Mouse (Mus musculus) cerebellum, adult (tissue): ENCODE data around the gene C530008M17Rik.
A peak's percentile ranks its signal among the peaks of the same experiment; 100 is the strongest.

Experiments used
- ATAC-seq: cut with Nextera tagmentation; 2 replicates; pipeline ENCODE4 v1.9.2; 2017; ENCODE audit warnings: mild to moderate bottlenecking, moderate library complexity, mixed read lengths; ENCODE audit not compliant: insufficient number of reproducible peaks, low FRiP score, low TSS enrichment

Gene C530008M17Rik

DNA sequence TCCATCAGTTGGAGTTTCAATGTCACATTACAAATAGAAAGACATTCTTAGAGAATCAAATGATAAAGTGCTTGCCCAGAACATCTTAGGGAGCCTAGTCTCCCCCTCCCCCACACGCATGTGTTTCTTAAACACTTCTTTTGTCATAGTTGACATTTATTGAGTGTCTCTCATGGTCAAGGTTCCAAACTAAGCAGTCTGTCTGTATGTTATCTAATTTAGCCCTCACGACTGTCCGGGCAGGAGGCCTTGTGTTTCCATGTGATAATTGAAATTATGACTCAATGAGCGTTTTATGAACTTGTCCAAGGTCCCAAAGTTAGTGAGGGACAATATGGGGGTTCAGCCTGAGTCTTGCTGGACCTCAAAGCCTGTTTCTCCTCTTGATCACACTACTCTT, 5.0 kb downstream of the C530008M17Rik start:
- no peak for ATAC-seq

DNA sequence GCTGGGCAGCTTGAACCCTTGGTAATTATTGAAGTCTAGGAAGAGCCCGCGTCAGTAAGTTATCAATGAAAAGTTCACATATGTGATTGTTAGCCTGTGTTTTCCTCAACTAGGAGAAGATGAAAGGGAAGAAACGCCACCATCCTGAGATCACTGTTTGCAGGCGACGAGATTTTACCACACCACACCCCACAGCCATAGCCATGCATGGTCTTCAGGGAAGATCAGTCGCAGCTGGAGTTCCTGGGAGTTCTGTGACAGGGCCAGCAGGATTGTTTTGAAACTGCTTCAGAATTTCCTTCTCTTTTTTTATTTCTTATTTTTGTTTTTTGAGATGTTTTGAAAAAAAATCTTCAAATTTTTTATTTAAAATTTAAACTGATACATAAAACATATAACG, 8.6 kb downstream of the C530008M17Rik start:
- no peak for ATAC-seq

DNA sequence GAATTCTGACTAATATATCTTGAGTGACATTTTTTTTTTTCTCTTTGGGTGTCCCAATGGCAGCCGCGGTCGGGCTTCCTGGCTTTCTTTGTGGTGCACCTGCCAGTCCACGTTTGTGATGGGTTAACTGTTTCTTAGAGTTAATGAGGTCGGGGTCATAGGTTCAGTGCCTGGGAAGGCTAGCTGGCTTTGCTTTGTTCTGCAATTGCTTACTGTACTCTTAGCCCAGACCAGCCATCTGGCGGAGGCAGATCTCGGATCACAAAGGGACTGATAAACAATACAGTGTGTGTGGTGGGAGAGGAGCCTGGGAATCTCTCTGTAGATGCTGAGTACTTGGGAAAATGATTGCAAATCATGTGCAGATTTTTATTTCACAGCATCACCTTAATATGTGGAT, 9.1 kb downstream of the C530008M17Rik start:
- ATAC-seq = no peak

DNA sequence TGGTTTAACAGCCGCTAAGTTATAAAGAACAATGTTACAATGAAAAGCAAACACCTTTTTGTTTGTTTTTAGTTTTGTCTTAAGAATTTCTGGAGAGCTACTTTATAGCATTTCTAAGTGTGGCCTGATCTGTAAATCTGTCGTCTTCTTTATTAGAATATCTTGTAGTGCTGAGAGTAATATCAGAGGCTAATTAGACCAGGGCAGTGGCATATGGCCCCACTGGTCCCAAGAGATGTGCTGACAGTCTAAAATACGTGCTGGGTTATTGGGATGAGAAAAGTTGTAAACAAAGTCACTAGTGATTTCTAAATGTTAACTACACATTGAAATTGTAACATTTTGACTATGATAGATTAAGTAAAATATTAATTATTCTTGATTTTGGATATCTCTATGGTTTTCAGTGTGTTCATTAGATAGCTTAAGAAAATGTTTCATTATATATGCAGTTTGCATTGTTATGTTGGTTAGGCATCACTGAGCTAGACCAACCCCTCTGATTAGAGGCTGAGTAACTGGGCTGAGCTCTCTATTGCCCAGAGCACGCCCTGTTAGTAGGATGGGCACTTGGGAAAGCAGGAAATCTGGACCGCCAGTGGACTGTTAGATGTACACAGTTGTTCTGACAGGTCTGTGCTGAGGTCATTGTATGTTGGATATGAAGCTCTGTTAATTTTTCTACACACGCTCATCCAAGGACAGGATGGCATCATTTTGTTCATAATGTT, 9.9 kb downstream of the C530008M17Rik start:
- no peak for ATAC-seq

DNA sequence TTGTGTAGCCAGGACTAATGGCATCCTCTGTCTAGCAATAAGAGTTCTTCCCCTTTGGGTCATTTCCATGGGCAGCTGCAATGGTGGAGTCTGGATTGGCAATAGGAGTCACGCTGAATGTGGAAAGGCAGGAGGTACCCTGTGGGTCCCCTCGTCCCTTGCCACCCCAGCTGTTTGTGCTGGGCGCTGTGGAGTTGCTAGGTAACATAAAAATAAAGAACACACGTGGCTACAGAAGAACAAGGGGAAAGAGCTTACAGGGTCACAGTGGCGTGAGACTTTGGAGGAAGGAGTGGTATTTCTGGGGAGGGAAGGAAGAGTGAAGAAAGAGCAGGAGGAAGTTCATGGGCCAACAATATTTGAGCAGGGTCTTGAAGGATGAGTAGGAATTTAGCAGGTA, 11.8 kb downstream of the C530008M17Rik start:
- ATAC-seq = no peak

DNA sequence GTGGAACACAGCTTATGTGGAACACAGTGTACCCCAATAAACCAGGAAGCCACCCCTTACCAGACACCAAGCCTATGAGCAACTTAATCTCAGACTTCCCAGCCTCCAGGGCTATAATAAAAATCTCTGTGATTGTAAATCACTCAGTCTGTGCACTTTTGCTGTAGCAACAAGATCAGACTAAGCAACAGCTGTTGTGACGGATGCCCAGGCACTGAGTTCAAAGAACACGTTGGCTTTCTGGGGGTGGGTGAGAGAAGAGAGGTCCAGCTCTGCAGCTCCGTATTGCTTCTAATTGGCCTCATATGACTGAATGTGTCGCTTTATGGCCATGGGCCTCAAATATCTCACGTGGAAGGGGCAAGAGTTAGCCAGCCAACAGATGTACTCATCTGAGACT, 12.2 kb downstream of the C530008M17Rik start:
- no peak for ATAC-seq

DNA sequence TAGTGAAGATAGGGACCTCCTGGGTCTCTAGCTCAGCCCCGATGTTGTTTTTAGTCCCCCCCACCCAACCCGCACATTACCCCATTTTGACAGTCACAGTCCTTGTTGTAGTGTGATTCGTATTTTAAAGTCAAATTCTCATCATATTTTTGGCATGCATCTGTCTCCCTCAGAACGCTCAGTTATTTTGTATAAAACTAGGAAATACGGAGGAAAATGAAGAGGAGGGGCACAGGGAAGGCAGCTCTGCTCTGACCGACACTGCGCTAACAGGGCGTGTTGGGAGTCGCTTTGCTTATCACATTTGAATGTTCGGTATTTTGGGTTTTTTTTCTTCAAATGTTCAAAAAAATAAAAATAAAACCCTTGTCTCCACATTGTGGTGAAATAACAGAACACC, 13.9 kb downstream of the C530008M17Rik start:
- no peak for ATAC-seq

DNA sequence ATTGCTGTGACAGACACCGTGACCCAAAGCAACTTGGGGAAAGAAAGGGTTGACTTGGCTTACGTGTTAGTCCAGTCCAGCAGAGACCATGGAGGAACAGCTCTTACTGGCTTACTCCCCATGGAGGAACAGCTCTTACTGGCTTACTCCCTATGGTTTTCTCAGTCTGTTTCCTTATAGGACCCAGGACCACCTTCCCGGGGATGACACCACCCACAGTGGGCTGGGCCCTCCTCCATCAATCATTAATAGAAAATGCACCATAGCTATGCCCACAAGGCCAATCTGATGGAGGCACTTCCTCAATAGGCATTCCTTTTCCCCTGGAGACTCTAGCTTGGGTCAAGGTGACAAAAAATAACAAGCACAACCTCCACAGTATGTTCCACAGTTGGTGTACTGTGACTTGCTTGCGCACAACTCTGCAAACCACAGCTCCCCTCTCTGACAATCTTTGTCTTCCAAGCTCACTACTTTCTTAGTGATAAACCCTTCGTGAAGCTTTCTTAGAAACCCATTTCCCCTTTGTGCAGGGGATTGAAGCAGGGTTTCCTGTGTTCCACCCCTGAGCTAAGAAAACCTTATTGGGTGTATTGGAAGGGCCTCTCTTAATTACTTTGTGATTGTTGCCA, 17.8 kb downstream of the C530008M17Rik start:
- no peak for ATAC-seq

DNA sequence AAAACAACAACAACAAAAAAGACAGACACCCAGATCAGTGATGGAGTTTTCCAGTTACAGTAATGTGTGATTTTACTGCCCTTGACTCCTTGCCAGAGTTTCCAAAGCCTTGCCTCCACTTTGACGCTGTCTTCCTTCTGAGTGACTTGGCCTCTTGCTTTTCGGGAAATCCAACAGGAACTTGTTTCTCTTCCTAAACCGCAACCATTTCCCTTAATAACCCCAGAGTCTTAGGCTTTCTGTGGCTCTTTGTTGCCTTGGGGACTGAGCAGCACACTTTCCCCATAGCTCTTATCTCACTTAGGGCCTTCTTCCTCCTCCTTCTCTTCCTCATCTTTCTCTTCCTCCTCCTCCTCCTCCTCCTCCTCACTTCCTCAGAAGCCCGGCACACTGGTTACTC, 19.1 kb downstream of the C530008M17Rik start:
- no peak for ATAC-seq

DNA sequence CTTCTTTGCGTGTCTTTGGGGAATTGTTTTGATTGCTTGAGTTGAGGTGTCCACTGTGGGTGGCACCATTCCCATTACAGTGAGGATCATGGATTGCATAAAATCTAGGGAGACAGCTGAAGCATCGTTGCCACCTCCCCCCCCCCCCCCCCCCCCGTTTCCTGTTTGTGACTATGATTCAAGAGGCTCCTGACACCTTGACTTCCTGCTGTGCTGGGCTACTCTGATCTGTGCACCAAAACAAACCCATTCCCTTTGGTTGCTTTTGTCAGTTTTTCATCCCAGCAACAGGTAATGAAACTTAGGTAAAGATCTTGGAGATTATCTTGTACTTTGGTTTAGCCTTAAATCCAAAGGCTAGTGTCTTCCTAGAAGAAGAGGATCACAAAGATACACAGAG, 24.6 kb downstream of the C530008M17Rik start:
- ATAC-seq = no peak

DNA sequence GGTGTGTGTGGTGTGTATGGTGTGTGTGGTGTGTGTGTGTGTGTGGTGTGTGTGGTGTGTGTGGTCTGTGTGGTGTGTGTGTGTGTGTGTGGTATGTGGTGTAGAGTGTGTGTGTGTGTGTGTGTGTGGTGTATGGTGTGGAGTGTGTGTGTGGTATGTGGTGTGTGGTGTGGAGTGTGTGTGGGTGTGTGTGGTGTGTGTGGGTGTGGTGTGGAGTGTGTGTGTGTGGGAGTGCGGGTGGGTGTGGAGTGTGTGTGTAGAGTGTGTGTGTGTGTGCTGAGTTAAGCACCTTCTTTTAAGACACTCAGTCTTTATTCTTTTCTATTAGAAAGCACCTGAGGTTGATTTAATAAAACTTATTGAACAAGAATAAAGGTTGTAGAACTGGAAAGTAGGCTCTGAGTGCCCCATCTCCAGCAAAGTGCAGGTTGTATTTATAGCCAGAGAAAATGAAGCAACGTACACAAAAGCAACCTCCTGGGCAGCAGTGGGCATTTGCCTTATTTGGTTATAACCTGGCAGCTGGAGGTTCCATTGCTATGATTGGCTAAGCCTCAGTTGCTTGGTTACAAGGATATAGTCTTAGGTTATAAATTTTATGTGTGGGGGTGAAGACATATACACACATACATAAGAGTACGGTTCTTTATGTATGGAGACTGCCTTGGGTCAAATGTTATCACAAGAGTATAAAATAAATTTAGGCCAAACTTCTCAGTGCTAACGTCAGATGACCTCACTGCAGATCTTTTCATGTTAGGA, 25.8 kb downstream of the C530008M17Rik start:
- no peak for ATAC-seq

DNA sequence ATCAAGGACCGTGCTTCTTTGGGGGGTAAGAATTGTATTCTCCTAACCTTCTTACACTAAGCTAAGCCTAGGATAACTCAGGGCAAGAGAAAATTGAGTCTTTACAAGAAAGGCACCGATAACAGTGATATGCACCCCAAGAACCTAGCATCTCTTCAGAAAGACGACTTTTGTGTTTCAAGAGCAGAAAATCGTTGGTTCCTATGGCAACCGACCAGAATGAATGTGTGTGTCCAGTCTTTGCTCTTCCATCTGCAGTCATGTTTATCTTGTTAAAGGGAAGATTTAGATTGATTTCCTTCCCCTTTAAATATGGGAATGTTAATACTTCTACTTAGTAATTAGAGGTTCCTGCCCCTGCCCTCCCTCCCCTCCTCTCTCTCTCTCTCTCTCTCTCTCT, 27.1 kb downstream of the C530008M17Rik start:
- no peak for ATAC-seq

DNA sequence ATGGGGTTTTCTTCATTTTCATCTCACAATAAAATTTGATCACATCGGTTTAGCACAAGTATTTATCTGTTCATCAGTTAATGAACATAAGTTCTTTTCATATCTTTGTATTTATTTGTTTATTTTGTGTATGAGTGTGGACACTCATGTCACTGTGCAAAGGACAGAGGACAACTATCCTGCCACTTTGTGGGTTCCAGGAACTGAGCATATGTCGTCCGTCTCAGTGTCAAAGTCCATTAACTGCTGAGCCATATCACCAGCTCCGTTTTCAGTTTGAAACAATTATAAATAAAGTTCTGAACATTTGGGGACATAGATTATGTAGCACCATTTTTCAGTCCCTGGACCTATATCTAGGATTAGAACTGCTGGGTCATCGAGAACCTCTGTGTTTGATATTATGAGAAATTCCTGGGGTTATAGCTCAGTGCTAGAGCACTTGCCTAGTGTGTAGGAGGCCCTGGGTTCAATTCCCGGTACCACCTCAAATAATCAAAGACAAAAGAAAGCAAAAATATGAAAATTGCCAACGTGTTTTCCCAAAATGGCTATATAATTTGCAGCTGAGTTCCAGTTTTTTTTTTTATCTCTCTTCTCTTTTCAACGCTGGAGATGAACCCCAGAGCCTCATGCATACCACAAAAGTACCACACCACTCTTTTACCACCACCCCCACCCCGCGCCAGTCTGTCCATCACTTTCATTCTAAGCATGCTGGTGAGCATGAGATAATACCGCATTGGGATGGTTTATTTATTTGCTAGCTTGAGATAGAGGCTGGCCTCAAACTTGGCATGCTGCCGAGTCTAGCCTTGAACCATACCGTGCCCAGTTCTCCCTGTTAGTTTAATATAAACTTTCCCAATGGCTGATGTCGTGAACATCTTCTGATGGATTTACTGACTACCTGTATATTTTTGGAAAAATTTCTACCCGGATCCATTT, 28.6 kb downstream of the C530008M17Rik start:
- ATAC-seq = no peak

DNA sequence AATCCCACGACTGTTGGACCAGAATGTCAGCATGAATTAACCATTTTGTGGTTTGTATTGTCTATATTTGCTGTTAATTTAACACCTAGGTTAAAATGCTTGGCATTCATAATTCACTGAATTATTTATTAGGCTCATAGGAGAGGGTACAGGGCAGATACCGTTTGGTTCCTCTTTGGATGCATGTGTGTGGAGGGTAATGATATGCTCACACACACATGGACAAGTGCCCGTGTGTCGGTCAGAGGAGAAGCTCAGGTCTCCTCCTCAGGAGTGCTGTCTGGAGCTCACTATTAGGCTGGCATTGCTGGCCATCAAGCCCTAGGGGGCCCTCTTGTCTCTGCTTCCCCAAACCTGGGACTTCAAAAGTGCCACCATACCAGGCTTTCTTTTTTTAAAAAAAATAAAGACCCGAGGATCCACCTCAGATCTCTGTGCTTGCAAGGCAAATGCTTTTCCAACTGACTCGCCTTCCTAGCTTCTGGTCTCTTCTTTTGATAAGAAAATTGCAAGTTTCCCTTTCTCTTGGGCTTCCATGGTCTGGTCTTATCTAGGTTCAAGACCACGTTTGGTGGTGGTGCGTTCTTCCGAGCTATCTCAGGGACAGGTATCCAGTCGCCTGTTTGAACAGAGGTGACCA, 31.8 kb downstream of the C530008M17Rik start:
- ATAC-seq = no peak

DNA sequence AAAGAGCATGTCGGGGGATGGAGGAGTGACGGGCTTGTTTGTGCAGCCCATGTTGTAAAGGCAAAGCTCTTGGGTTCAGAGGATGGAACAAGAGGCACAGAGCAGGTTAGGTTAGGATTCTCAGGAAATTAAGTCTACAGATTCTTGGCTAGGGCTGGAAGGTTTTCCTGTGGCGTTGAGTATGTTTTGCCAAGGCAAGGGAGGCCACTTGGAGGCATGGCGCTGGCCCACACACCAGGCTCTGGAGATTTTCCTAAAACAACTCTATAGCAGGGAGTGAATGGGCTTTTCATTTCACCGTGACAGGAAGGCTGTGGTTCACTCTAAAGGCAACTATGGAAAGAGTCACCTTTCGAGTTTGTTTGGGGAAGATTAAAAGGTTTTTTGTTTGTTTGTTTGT, 32.3 kb downstream of the C530008M17Rik start:
- ATAC-seq = no peak

DNA sequence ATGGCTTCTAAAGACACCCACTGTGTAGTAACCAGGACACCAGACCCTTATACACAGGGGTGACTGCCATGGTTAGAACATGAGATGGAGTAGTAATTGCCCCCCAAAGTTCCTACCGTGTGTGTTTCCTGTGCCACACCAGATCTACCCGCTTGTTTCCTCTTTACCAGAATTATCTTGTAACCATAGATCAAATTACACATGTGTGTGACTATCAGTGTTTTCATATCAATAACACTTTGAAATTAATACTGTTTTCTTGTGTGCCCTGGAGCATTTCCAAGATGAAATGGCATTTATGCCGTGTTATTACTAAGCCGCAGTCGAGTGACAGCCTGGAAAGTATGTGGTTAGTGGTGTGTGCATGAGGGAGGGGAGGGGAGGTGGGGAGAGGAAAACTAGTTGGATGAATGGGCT, 33.9 kb downstream of the C530008M17Rik start:
- ATAC-seq = no peak

DNA sequence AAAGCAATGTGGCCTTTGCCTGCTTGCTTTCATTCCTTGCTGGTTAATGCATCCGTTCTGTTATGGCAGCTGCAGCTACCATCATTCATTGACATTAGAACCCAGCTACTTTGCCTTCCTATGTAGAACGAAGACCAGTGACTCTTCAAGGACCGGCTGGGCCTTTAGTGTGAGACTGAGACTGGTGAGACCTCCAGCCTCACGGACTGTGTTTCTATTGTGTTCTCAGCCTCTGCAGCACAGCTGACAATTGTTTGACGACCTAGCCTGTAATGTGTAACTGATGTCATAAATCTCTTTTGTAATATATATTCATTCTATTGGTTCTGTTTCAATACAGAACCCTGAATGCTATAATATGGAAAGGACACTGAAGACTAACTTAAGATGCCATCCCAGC, 34.9 kb downstream of the C530008M17Rik start:
- ATAC-seq = no peak

DNA sequence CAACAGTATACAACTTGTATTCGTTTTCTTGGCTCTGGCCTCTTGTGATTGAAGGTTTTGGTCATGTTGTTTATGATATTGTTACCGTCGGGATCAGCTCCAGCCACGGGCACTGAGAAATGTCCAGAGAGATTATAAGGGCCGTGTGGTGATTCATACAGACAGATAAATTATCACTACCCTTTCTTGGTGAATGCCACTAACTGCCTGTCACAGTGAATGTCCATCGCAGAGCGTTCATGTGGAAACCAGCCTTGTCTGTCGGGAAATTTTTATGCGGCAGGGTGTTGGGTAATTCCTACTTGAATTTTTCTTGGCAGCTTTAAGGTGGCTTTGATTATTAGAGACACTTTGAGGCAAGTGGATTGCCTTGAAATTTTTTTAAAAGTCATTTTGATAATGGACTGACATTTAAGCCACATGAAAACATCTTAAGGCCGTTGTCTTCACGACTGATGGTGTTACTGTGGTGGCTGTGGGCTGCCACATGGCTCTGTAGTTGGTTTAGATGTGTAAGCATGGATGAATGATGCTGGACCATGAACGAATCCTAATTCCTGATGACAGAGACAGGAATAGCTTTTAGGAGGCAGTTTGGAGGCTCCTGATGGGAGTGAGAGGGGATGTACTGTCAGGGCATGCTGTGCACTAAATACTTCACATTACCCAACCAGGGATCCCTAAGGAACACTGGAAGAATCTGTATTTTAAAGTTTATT, 35.6 kb downstream of the C530008M17Rik start:
- no peak for ATAC-seq

DNA sequence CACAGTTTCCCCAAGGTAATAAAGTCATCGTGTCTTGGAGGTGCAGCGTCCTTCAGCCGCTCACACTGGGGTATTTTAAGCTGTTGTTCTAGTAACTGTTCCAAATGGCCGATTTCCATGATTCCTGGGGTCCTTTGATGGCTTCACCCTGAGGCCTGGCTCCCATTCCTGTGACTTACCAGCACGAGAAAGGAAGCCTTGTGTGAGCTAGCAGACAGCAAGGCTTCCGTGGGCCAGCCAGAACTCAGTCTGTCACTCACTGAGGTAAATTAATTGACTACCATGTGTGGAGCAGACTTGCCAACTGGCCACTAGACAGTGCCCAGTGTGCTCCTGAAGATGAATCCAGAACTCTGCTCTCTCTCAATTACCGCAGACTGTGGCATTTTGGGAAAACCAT, 41.2 kb downstream of the C530008M17Rik start:
- ATAC-seq = 0 out of 2 replicates have a peak, but pooled peaks have one; percentile 37
